Mouse (Mus musculus) MEL (cell line): ENCODE measurements around the gene Rnf5. TPM values are rescaled to one million over a fixed set of nuclear protein-coding genes. Genes with fewer than 3 reads are reported as not detected.

Experiments used
- DNase-seq: peaks from one replicate; pipeline ENCODE4 v3.0.0; 2011; ENCODE audit warnings: low read depth, low spot score
- H3K27ac ChIP-seq: 2 replicates; pipeline ENCODE4 v1.5.1; 2012; ENCODE audit warnings: low read depth, mild to moderate bottlenecking, control low read depth, low read length, moderate library complexity; ENCODE audit not compliant: control insufficient read depth
- H3K27me3 ChIP-seq, 2 experiments: fragments of 150-350 bp in 1 of 2; sonication (generic) in 1 of 2; 2 replicates each; pipeline ENCODE4 v1.6.1; 2012; ENCODE audit warnings: low read length in 2 of 2, mild to moderate bottlenecking in 2 of 2, improper control_type of control experiment in 1 of 2, moderate library complexity in 1 of 2; ENCODE audit not compliant: insufficient read depth in 2 of 2, control insufficient read depth in 1 of 2
- H3K36me3 ChIP-seq, 2 experiments: 2 replicates each; pipeline ENCODE4 v1.6.1; 2012 to 2014; ENCODE audit warnings: low read length in 2 of 2, improper control_type of control experiment in 1 of 2, inconsistent platforms in 1 of 2, mild to moderate bottlenecking in 1 of 2; ENCODE audit not compliant: insufficient read depth in 2 of 2, control insufficient read depth in 1 of 2
- H3K4me1 ChIP-seq, 2 experiments: fragments of 150-350 bp in 1 of 2; sonication (generic) in 1 of 2; 2 replicates each; pipeline ENCODE4 v1.6.1; 2012; ENCODE audit warnings: low read length in 2 of 2, improper control_type of control experiment in 1 of 2, mild to moderate bottlenecking in 1 of 2; ENCODE audit not compliant: insufficient read depth in 2 of 2, control insufficient read depth in 1 of 2
- H3K4me3 ChIP-seq, 2 experiments: fragments of 150-350 bp in 1 of 2; sonication (generic) in 1 of 2; 2 replicates each; pipeline ENCODE4 v1.5.1; 2012; ENCODE audit warnings: low read depth in 2 of 2, low read length in 2 of 2, mild to moderate bottlenecking in 2 of 2, moderate library complexity in 2 of 2, control low read depth in 1 of 2, improper control_type of control experiment in 1 of 2; ENCODE audit not compliant: control insufficient read depth in 1 of 2, insufficient read depth in 1 of 2
- H3K79me2 ChIP-seq: 2 replicates; pipeline ENCODE4 v1.6.1; 2012; ENCODE audit warnings: mild to moderate bottlenecking, low read length, moderate library complexity; ENCODE audit not compliant: control insufficient read depth, poor library complexity, insufficient read depth
- H3K9ac ChIP-seq: 2 replicates; pipeline ENCODE4 v1.6.1; 2012; ENCODE audit warnings: low read depth, mild to moderate bottlenecking, control low read depth, low read length, moderate library complexity; ENCODE audit not compliant: control insufficient read depth, poor library complexity, severe bottlenecking
- H3K9me3 ChIP-seq: fragments of 150-350 bp; sonication (generic); replicated peaks from 2 replicates; pipeline ENCODE4 v1.6.1; 2012; ENCODE audit warnings: mild to moderate bottlenecking, low read length, improper control_type of control experiment, moderate library complexity; ENCODE audit not compliant: insufficient read depth
- CHD2 ChIP-seq: IDR thresholded peaks from 2 replicates; pipeline ENCODE4 v1.6.1; 2011; ENCODE audit warnings: low read length, improper control_type of control experiment
- CTCF ChIP-seq, 3 experiments: IDR thresholded peaks in 2 of 3; conservative IDR thresholded peaks in 1 of 3; 2 replicates each; pipeline ENCODE4 v1.5.1; 2011 to 2012; ENCODE audit warnings: low read length in 3 of 3, low read depth in 2 of 3, mild to moderate bottlenecking in 2 of 3, improper control_type of control experiment in 1 of 3, inconsistent platforms in 1 of 3, mixed read lengths in 1 of 3, moderate library complexity in 1 of 3; ENCODE audit not compliant: control insufficient read depth in 1 of 3, insufficient read depth in 1 of 3, poor library complexity in 1 of 3, severe bottlenecking in 1 of 3
- ELF1 ChIP-seq: IDR thresholded peaks from 2 replicates; pipeline ENCODE4 v1.6.1; 2014; ENCODE audit warnings: low read depth, mild to moderate bottlenecking, inconsistent platforms, low read length, improper control_type of control experiment, moderate library complexity
- ETS1 ChIP-seq: IDR thresholded peaks from 2 replicates; pipeline ENCODE4 v1.6.1; 2012; ENCODE audit warnings: low read depth, mild to moderate bottlenecking, inconsistent platforms, low read length, improper control_type of control experiment, moderate library complexity
- GABPA ChIP-seq: IDR thresholded peaks from 2 replicates; pipeline ENCODE4 v1.6.1; 2012; ENCODE audit warnings: low read depth, mild to moderate bottlenecking, inconsistent platforms, low read length, improper control_type of control experiment, moderate library complexity
- HCFC1 ChIP-seq: IDR thresholded peaks from 2 replicates; pipeline ENCODE4 v1.6.1; 2012; ENCODE audit warnings: low read depth, mild to moderate bottlenecking, inconsistent platforms, low read length, improper control_type of control experiment, moderate library complexity
- MAFK ChIP-seq: IDR thresholded peaks from 2 replicates; pipeline ENCODE4 v1.6.1; 2011; ENCODE audit warnings: low read depth, mild to moderate bottlenecking, low read length, improper control_type of control experiment, borderline replicate concordance
- MEF2A ChIP-seq: IDR thresholded peaks from 2 replicates; pipeline ENCODE4 v1.6.1; 2014; ENCODE audit warnings: low read depth, mild to moderate bottlenecking, inconsistent platforms, low read length, improper control_type of control experiment; ENCODE audit not compliant: poor library complexity, insufficient replicate concordance, severe bottlenecking; ENCODE audit errors: extremely low read depth
- MXI1 ChIP-seq: IDR thresholded peaks from 2 replicates; pipeline ENCODE4 v1.6.1; 2011; ENCODE audit warnings: mild to moderate bottlenecking, low read depth, low read length, improper control_type of control experiment
- NELFE ChIP-seq: IDR thresholded peaks from 2 replicates; pipeline ENCODE4 v1.6.1; 2011; ENCODE audit warnings: low read depth, low read length, improper control_type of control experiment
- POLR2A ChIP-seq, 2 experiments: IDR thresholded peaks; 2 replicates each; pipeline ENCODE4 v1.6.1; 2011 to 2012; ENCODE audit warnings: low read length in 2 of 2, mild to moderate bottlenecking in 2 of 2, control low read depth in 1 of 2, improper control_type of control experiment in 1 of 2, low read depth in 1 of 2, moderate library complexity in 1 of 2; ENCODE audit not compliant: control insufficient read depth in 1 of 2, insufficient read depth in 1 of 2, poor library complexity in 1 of 2
- POLR2AphosphoS2 ChIP-seq: IDR thresholded peaks from 2 replicates; pipeline ENCODE4 v1.6.1; 2011; ENCODE audit warnings: low read length, improper control_type of control experiment
- RAD21 ChIP-seq: IDR thresholded peaks from 2 replicates; pipeline ENCODE4 v1.6.1; 2011; ENCODE audit warnings: mild to moderate bottlenecking, low read depth, low read length, improper control_type of control experiment
- RCOR1 ChIP-seq: IDR thresholded peaks from 2 replicates; pipeline ENCODE4 v1.6.1; 2012; ENCODE audit warnings: low read depth, mild to moderate bottlenecking, inconsistent platforms, low read length, improper control_type of control experiment
- SIN3A ChIP-seq: IDR thresholded peaks from 2 replicates; pipeline ENCODE4 v1.6.1; 2012; ENCODE audit warnings: low read length, improper control_type of control experiment, inconsistent platforms
- USF1 ChIP-seq: IDR thresholded peaks from 2 replicates; pipeline ENCODE4 v1.6.1; 2014; ENCODE audit warnings: low read depth, mild to moderate bottlenecking, inconsistent platforms, low read length, improper control_type of control experiment, moderate library complexity
- ZC3H11A ChIP-seq: IDR thresholded peaks from 2 replicates; pipeline ENCODE4 v1.6.1; 2012; ENCODE audit warnings: low read depth, mild to moderate bottlenecking, inconsistent platforms, low read length, improper control_type of control experiment
- ZKSCAN1 ChIP-seq: IDR thresholded peaks from 2 replicates; pipeline ENCODE4 v1.6.1; 2012; ENCODE audit warnings: low read depth, mild to moderate bottlenecking, inconsistent platforms, low read length, improper control_type of control experiment, moderate library complexity
- ZMIZ1 ChIP-seq: IDR thresholded peaks from 2 replicates; pipeline ENCODE4 v1.6.1; 2012; ENCODE audit warnings: low read depth, mild to moderate bottlenecking, inconsistent platforms, low read length, improper control_type of control experiment, moderate library complexity
- ZNF384 ChIP-seq: IDR thresholded peaks from 2 replicates; pipeline ENCODE4 v1.6.1; 2012; ENCODE audit warnings: low read depth, mild to moderate bottlenecking, inconsistent platforms, low read length, improper control_type of control experiment
- polyA plus RNA-seq, 2 experiments: library from polyadenylated mRNA; stranded (reverse) in 1 of 2; unstranded in 1 of 2; fragments of >175 nt in 1 of 2; fragments of >200 nt in 1 of 2; gene quantifications; 2 replicates each; pipeline versions ENCODE4 v1.2.1 to v1.2.4; 2012; ENCODE audit warnings: low replicate concordance in 2 of 2, low read depth in 1 of 2; ENCODE audit not compliant: insufficient read length in 2 of 2, insufficient read depth in 1 of 2, missing spikeins in 1 of 2
- total RNA-seq: library from RNA; depleted of rRNA; stranded (reverse); fragments of 300-350 nt; gene quantifications from 2 replicates; pipeline ENCODE4 v1.2.3, GENCODE M21; 2012

The Rnf5 gene
- total and polyA plus RNA-seq, 3 experiments = 24.8 to 85.1 TPM; not detected in 1

GRCm38 (mm10) chr17:34576577-34576976 is 26.9 kb downstream of the Rnf5 start:
- no peak overlapping the region for H3K27ac ChIP-seq
- no peaks in the 10 kb centered on the region for H3K4me1 ChIP-seq
- no peaks in the 10 kb centered on the region; a peak in 2 of 4 replicates for H3K27me3 ChIP-seq
- no peaks in the 10 kb centered on the region for H3K79me2 ChIP-seq
- TF ChIP-seq ZNF384 (no peak), HCFC1 (no peak), ELF1 (no peak), MXI1 (no peak), POLR2A (IDR thresholded peaks at IDR 0.05; ENCODE audit: control insufficient read depth in 1 of 2, insufficient read depth in 1 of 2, low read depth in 1 of 2, low read length in 2 of 2, poor library complexity in 1 of 2) (no peak), NELFE (no peak), GABPA (no peak), CTCF (IDR thresholded peaks at IDR 0.05 in 2 of 3, conservative IDR thresholded peaks at IDR 0.05 in 1 of 3; ENCODE audit: control insufficient read depth in 1 of 3, insufficient read depth in 1 of 3, low read depth in 2 of 3, low read length in 3 of 3, poor library complexity in 1 of 3, severe bottlenecking in 1 of 3) (no peak), MEF2A (no peak), RAD21 (no peak), ZMIZ1 (no peak), CHD2 (no peak), ETS1 (no peak), RCOR1 (no peak), ZC3H11A (no peak), USF1 (no peak), POLR2AphosphoS2 (no peak), ZKSCAN1 (no peak), MAFK (no peak)
- H3K36me3 ChIP-seq = no peaks in the 10 kb centered on the region
- no peak for DNase-seq
- no peak overlapping the region for H3K4me3 ChIP-seq
- no peak overlapping the region for H3K9ac ChIP-seq
- no peaks in the 10 kb centered on the region for H3K9me3 ChIP-seq

- no peaks in the 10 kb centered on the region for H3K9me3 ChIP-seq
- no peak overlapping the region for H3K27ac ChIP-seq
- H3K36me3 ChIP-seq = no peaks in the 10 kb centered on the region
- no peak overlapping the region for H3K9ac ChIP-seq
- TF ChIP-seq USF1 (no peak), CTCF (IDR thresholded peaks at IDR 0.05 in 2 of 3, conservative IDR thresholded peaks at IDR 0.05 in 1 of 3; ENCODE audit: control insufficient read depth in 1 of 3, insufficient read depth in 1 of 3, low read depth in 2 of 3, low read length in 3 of 3, poor library complexity in 1 of 3, severe bottlenecking in 1 of 3) (0 out of 6 replicates have a peak, but pooled peaks of 1 of the 3 experiments have one; percentile 14), SIN3A (no peak)
- no peak for DNase-seq
- H3K79me2 ChIP-seq = no peaks in the 10 kb centered on the region
- no peak overlapping the region for H3K4me3 ChIP-seq
- no peaks in the 10 kb centered on the region; a peak in 2 of 4 replicates for H3K27me3 ChIP-seq
- H3K4me1 ChIP-seq = no peaks in the 10 kb centered on the region
Observed at GRCm38 (mm10) chr17:34572361-34572760, 31.1 kb downstream of the Rnf5 start.
